Mouse (Mus musculus): ENCODE results near the gene Tmem159.
A peak's percentile ranks its signal among the peaks of the same experiment; 100 is the strongest.

Tmem159 gene

GRCm38 (mm10) chr7:120102164-120102972 is at the start of gene Tmem159:
Gene Tmem159 (plus strand): TSS chr7:120102353.
- ATAC-seq (ENCODE audit: insufficient number of reproducible peaks, low FRiP score, low TSS enrichment), result peak; percentile 85

DNA sequence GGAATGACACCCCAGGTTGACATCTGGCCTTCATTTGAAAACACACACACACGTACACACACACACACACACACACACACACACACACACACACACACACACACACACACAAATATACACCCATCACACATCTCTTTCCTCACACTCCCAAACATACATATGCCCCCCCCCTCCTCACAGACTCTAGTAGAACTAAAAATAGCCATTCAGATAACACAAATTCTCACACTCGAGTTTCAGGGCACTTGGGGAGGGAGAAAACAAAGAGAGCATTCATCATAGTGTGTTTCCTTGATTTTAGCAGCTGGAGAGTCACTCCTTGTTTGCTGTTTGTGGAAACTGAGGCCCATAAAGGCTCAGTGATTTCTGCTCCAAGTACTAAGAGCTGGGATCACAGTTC is 48.1 kb upstream of the Tmem159 start:
- no peak for ATAC-seq (ENCODE audit: insufficient number of reproducible peaks, low FRiP score, low TSS enrichment)

GRCm38 (mm10) chr7:120055479-120055878 is 46.7 kb upstream of the Tmem159 start:
- ATAC-seq (ENCODE audit: insufficient number of reproducible peaks, low FRiP score, low TSS enrichment), result no peak

GRCm38 (mm10) chr7:120064045-120064444 is 38.1 kb upstream of the Tmem159 start:
- no peak for ATAC-seq (ENCODE audit: insufficient number of reproducible peaks, low FRiP score, low TSS enrichment)

DNA sequence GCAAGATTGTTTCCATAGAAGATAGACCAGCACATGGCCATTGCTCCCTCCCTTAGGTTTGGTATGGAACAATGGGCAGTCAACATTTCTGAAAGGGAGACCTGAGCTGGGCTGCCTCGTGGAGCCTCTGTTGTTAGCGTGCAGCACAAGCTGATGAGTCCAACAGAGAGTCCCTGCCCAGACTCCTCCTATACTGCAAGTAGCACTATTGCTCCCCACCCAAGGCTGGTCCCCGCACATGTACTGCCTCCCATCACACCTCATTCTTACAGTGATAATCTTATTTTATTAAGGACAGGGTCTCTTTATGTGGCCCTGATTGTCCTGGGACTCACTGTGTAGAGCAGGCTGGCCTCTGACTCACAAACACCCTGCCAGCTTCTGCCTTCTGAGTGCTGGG is 34.0 kb upstream of the Tmem159 start:
- ATAC-seq (ENCODE audit: insufficient number of reproducible peaks, low FRiP score, low TSS enrichment), result no peak

DNA sequence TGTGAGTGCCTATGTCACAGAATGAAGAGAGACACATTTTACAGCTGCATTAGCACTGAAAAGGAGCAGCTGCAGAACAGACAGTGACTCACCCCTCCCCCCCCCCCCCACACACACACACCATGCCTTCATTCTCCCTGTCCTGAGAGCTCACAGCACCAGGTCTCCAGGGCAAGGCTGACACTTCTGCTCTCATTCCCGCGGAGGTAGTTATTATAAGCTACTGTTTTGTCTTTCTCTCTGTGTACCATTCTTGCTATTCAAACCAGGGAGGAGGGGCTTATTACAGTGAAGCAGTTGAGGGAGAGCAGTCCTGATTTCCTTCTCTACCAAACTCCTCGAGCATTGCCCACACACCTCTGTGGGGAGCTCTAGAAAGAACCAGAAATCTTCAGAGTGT is 33.0 kb upstream of the Tmem159 start:
- ATAC-seq (ENCODE audit: insufficient number of reproducible peaks, low FRiP score, low TSS enrichment), result no peak

- ATAC-seq (ENCODE audit: insufficient number of reproducible peaks, low FRiP score, low TSS enrichment), result no peak
Observed at GRCm38 (mm10) chr7:120080177-120080576, 22.0 kb upstream of the Tmem159 start.

- ATAC-seq (ENCODE audit: insufficient number of reproducible peaks, low FRiP score, low TSS enrichment), result no peak
Observed at GRCm38 (mm10) chr7:120093033-120093432, 9.1 kb upstream of the Tmem159 start.

DNA sequence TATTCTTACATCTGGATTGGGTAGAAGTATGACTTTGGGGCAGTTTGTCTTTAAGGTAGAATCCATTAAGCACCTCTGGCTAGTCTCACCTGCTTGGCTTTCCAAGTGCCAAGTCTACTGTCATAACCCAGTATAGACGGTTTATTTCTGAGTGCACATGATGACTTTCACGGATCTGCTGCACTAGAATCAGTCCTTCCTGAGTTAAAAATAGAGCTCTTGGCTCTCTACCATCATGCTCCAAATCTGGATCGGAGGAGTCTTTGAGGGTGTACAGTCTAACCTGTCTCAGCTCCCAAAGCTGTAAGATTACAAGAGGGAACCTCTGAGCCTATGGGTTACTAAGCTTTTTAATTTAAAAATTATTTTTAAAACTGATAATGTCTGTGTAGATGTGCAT is 7.9 kb upstream of the Tmem159 start:
- ATAC-seq (ENCODE audit: insufficient number of reproducible peaks, low FRiP score, low TSS enrichment), result no peak

DNA sequence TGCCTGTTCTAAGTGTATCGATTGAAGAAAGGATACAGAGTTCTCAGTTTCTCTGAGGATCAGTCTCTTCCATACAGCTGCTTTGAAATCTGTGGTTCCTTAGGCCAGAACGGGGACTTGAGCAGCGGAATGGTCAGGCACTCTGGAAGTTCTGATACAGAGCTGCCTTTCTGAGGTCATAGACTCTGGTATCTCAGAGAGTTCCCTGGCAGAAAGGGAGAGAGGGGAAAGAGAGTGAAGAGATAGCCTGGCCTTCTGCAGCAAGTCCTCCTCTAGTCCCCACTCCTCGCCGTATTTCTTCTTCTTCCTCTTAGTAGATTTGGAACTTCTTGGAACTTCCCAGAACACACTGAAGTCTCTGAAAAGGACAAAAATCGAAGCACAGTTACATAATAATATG is 7.0 kb upstream of the Tmem159 start, which contains the start of gene Dnah3:
Gene Dnah3, minus strand, starts transcription at position 101 of the 400 bp plus-strand sequence.
- no peak for ATAC-seq (ENCODE audit: insufficient number of reproducible peaks, low FRiP score, low TSS enrichment)

GRCm38 (mm10) chr7:120097845-120098244 is 4.3 kb upstream of the Tmem159 start:
- peak; percentile 52; the same call in 1 of the 2 replicates for ATAC-seq (ENCODE audit: insufficient number of reproducible peaks, low FRiP score, low TSS enrichment)

GRCm38 (mm10) chr7:120098403-120098802 is 3.8 kb upstream of the Tmem159 start:
- ATAC-seq (ENCODE audit: insufficient number of reproducible peaks, low FRiP score, low TSS enrichment), result no peak

- no peak for ATAC-seq (ENCODE audit: insufficient number of reproducible peaks, low FRiP score, low TSS enrichment)
Observed at GRCm38 (mm10) chr7:120103019-120103567, 940 bp downstream of the Tmem159 start.

DNA sequence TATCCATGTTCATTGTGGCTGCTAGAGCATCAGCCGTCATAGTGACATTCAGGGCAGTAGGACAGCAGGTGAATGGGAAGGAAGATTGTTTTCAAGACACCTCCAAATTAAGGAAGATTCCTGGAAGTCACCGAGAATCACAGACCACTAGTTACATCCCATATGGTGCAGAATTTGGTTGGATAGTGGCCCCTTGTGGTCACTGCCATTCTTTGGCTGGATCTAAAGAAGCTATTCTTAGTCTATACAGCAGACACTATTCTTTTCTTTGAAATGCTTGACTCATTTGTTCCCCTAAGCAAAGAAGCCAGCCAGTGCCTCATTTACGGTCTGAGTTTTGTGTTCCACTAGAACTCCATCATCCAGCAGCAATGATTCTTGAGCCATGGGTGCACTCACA is 2.8 kb downstream of the Tmem159 start:
- no peak for ATAC-seq (ENCODE audit: insufficient number of reproducible peaks, low FRiP score, low TSS enrichment)

DNA sequence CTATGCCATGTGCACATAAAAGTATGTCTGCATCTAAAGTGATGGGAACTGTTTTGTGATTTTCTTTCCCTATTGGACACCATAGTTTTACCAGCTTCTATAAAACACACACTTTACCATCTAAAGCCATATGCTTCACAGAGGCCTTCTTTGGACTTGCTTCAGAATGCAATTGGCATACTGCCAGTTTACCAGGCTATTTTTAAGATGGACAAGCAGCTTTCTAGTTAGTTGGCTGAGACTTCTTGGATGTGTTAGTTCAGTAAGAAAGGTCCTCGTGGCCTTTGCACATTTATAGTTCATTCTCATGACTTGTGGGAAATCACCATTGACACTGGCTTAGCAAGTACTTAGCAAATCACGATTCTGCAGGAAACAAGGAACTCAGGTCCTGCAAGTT is 4.2 kb downstream of the Tmem159 start:
- ATAC-seq (ENCODE audit: insufficient number of reproducible peaks, low FRiP score, low TSS enrichment), result no peak

- ATAC-seq (ENCODE audit: insufficient number of reproducible peaks, low FRiP score, low TSS enrichment), result no peak
Observed at GRCm38 (mm10) chr7:120109676-120110075, 7.5 kb downstream of the Tmem159 start.

GRCm38 (mm10) chr7:120116976-120117375 is 14.8 kb downstream of the Tmem159 start:
- ATAC-seq (ENCODE audit: insufficient number of reproducible peaks, low FRiP score, low TSS enrichment), result no peak

- no peak for ATAC-seq (ENCODE audit: insufficient number of reproducible peaks, low FRiP score, low TSS enrichment)
Observed at GRCm38 (mm10) chr7:120117529-120117928, 15.4 kb downstream of the Tmem159 start.

- ATAC-seq (ENCODE audit: insufficient number of reproducible peaks, low FRiP score, low TSS enrichment), result no peak
Observed at GRCm38 (mm10) chr7:120123776-120124175, 21.6 kb downstream of the Tmem159 start.

DNA sequence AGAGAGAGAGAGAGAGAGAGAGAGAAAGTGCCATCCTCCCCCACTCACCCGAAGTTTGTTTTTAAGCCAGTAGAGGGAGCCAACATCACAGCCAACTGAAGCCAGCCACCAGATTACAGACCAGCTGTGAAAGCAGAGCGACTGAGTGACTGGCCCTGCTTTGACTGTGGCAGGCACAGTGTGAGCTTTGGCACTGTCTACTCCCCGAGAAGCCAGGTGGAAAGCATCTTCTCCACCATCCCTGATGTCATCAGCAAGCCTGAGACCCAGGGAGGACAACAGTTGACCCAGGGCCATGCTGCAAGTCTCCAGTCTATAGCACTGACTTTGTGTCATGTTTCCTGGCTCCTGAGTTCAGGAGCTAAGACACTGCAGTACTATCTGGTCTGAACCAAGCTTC is 22.7 kb downstream of the Tmem159 start:
- peak; percentile 64; the same call in 1 of the 2 replicates for ATAC-seq (ENCODE audit: insufficient number of reproducible peaks, low FRiP score, low TSS enrichment)

- no peak for ATAC-seq (ENCODE audit: insufficient number of reproducible peaks, low FRiP score, low TSS enrichment)
Observed at GRCm38 (mm10) chr7:120126976-120127685, 25.0 kb downstream of the Tmem159 start.

Measured in cerebellum, adult (tissue).